Mouse (Mus musculus): ENCODE measurements around the gene Gemin7. TPM values are rescaled to one million over a fixed set of nuclear protein-coding genes. Genes with fewer than 3 reads are reported as not detected.

The Gemin7 gene
- polyA plus RNA-seq, 1 experiment from 2014 or later, result 152 TPM

- ATAC-seq (ENCODE audit: low FRiP score, low read depth), result no peak
- no peaks in the 10 kb centered on the region for H3K36me3 ChIP-seq
- peak overlapping the region; percentile 28; the same call in 1 of the 2 replicates for H3K27ac ChIP-seq (replicated peaks)
- H3K9ac ChIP-seq, result no peak overlapping the region
- H3K4me1 ChIP-seq (replicated peaks), result peaks cover 19% of the 10 kb centered on the region
- no peaks in the 10 kb centered on the region for H3K9me3 ChIP-seq
- no peak overlapping the region for H3K4me2 ChIP-seq
- WGBS, result 79% methylated on average over 2 of the region's 2 CpGs
- no peaks in the 10 kb centered on the region for H3K27me3 ChIP-seq
- H3K4me3 ChIP-seq, result no peak overlapping the region
Observed at GRCm38 (mm10) chr7:19540771-19541566, 36.4 kb downstream of the Gemin7 start.

DNA sequence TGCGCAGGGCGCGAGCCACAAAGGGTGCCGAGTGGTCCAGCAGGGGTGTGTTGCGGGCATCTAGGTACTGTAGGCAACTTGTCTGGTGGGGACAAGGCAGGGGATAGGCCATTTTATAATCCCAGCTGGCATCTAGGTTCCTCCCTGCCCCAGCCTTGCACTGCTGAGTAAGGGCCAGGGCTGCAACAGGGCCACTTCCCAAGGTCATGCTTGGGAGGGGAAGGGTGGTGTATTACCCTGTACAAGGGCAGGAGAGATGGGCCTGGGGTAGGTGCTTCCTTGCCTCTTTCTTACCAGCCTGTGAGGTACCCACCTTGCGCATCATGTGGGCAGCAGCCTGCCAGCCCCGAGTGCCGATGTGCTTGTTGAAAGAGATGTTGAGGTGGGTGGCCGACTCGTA is 42.7 kb downstream of the Gemin7 start:
- 93% methylated on average over 10 of the region's 10 CpGs for WGBS
- H3K36me3 ChIP-seq, result peaks cover 25% of the 10 kb centered on the region

DNA sequence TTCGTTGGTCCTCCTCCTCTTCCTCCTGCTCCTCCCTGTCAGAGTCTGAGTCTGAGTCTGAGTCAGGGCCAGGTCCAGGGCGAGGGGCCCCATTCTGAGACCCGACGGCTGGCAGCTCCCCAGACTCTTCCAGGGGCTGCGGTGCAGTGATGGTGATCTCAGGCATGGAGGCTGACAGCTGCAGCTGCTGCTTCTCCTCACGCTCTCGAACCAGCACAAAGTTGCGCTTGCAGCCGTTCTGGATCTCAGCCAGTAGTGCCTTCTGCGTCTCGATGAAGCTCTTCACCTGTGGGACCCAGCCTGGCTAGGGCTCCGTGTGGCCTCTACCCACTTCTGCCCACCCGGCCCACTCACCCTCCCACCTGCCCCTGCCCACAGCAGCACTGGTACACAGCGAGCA is 45.2 kb downstream of the Gemin7 start:
- no peak for ATAC-seq (ENCODE audit: low FRiP score, low read depth)
- Histone ChIP-seq H3K4me1 (replicated peaks) (no peaks in the 10 kb centered on the region; the same call in 1 of the 2 replicates), H3K36me3 (peaks cover 30% of the 10 kb centered on the region), H3K27ac (replicated peaks) (no peak overlapping the region), H3K9ac (no peak overlapping the region), H3K9me3 (no peaks in the 10 kb centered on the region), H3K27me3 (no peaks in the 10 kb centered on the region), H3K4me3 (no peak overlapping the region), H3K4me2 (no peak overlapping the region)
- 76% methylated on average over 14 of the region's 14 CpGs for WGBS

More for the DNA sequence above, 42.7 kb downstream of the Gemin7 start:
- Histone ChIP-seq H3K4me3 (no peak overlapping the region), H3K9ac (no peak overlapping the region), H3K4me1 (replicated peaks) (no peaks in the 10 kb centered on the region; the same call in 1 of the 2 replicates), H3K27me3 (no peaks in the 10 kb centered on the region), H3K4me2 (no peak overlapping the region), H3K9me3 (no peaks in the 10 kb centered on the region), H3K27ac (replicated peaks) (no peak overlapping the region)
- ATAC-seq (ENCODE audit: low FRiP score, low read depth), result no peak

DNA sequence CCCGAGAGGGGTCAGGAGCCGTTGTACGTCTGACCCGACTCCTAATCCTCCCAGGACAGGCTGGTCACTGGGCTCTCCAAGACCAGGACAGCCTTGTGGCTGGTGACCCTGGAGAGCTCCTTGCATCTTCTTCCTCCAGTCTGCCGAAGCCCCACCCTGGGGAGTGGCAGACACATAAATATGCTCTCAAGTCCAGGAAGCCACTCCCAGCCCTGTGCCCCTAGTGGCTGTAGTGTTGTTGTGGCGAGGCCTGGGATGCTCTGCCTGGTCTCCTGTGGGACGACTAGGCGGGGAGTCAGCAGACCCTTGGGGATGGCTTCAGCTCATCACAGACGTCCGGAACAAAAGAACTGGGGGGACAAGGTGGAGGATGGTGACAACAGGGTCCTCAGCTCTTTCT is 46.3 kb downstream of the Gemin7 start:
- Histone ChIP-seq H3K9ac (no peak overlapping the region), H3K4me3 (no peak overlapping the region), H3K36me3 (peaks cover 30% of the 10 kb centered on the region), H3K27me3 (no peaks in the 10 kb centered on the region), H3K27ac (replicated peaks) (no peak overlapping the region), H3K9me3 (no peaks in the 10 kb centered on the region), H3K4me2 (no peak overlapping the region), H3K4me1 (replicated peaks) (no peaks in the 10 kb centered on the region; the same call in 1 of the 2 replicates)
- no peak for ATAC-seq (ENCODE audit: low FRiP score, low read depth)
- WGBS, result 80% methylated on average over 10 of the region's 10 CpGs

DNA sequence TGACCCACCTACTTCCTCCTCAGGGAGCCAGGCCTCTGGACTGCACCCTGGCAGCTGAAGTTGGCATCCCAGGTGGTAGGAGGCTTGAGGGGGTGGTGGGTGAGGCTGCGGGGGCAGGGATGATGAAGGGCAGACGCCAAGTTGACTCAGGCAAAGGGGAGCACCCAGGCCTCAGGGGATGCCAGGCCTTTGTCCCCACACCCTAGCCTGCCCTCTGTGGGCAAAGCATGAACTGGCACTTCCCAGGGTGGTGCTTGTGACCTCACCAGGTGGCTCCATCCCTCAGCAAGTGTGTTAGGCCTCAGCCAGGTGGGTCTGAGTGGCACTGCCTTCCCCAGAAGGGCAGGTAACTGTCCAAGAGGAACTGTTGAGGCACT is 52.3 kb downstream of the Gemin7 start:
- Histone ChIP-seq H3K9ac (no peak overlapping the region), H3K27ac (replicated peaks) (no peak overlapping the region), H3K4me2 (no peak overlapping the region), H3K4me1 (replicated peaks) (peaks cover 27% of the 10 kb centered on the region), H3K27me3 (peaks cover 47% of the 10 kb centered on the region), H3K4me3 (no peak overlapping the region), H3K9me3 (no peaks in the 10 kb centered on the region), H3K36me3 (0 out of 2 replicates have a peak, but pooled peaks cover 5% of the 10 kb centered on the region)
- WGBS, result 67% methylated on average over 2 of the region's 2 CpGs
- ATAC-seq (ENCODE audit: low FRiP score, low read depth), result no peak

DNA sequence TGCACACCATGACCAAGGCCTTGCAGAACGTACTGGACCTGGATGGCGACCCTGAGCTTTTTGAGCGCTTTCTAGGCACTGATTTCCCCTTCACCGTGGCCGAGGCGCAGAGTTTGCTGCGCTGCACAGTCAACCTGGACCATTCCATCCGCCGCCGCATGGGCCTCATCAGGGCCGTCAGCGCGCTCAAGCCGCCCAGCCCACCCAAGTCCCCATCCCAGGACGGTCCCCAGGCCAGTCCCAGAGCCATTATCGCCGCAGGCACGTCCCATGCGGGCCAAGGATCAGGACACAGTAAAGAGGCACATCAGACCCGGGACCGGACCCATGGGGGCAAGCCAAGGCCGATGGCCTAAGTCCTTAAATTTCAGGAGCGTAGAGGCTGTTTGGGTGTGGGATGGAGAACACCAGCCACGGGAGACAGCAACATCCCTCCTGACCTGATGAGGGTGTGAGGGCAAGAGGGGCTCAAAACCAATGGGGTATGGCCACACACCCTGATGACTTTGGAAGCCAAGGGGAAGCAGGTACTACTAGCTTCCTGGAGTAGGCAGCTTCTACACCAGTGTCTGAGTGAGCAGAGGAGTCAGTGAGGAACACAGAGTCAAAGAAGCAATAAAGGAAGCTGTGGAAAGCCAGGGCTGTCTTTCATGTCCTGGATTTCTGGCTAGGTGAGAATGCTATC is 52.8 kb downstream of the Gemin7 start:
- WGBS, result 15% methylated on average over 24 of the region's 24 CpGs
- Histone ChIP-seq H3K27me3 (peaks cover 52% of the 10 kb centered on the region), H3K9me3 (no peaks in the 10 kb centered on the region), H3K4me1 (replicated peaks) (peaks cover 32% of the 10 kb centered on the region), H3K4me2 (peak overlapping the region; percentile 81), H3K4me3 (peak overlapping the region; percentile 41), H3K27ac (replicated peaks) (no peak overlapping the region), H3K36me3 (0 out of 2 replicates have a peak, but pooled peaks cover 5% of the 10 kb centered on the region), H3K9ac (peak overlapping the region; percentile 43)
- peak; percentile 27 for ATAC-seq (ENCODE audit: low FRiP score, low read depth)

GRCm38 (mm10) chr7:19523757-19524419 is 53.5 kb downstream of the Gemin7 start:
- Histone ChIP-seq H3K27me3 (peaks cover 59% of the 10 kb centered on the region), H3K9me3 (no peaks in the 10 kb centered on the region), H3K4me1 (replicated peaks) (peaks cover 32% of the 10 kb centered on the region), H3K36me3 (0 out of 2 replicates have a peak, but pooled peaks cover 2% of the 10 kb centered on the region), H3K9ac (peak overlapping the region; percentile 43), H3K4me2 (peak overlapping the region; percentile 81), H3K4me3 (peak overlapping the region; percentile 41), H3K27ac (replicated peaks) (no peak overlapping the region)
- under 1% methylated on average over 64 of the region's 64 CpGs for WGBS
- peak; percentile 77 for ATAC-seq (ENCODE audit: low FRiP score, low read depth)

- Histone ChIP-seq H3K27ac (replicated peaks) (no peak overlapping the region), H3K27me3 (peaks cover 66% of the 10 kb centered on the region), H3K36me3 (no peaks in the 10 kb centered on the region), H3K9me3 (no peaks in the 10 kb centered on the region), H3K4me2 (peak overlapping the region; percentile 81), H3K9ac (peak overlapping the region; percentile 43; the same call in 1 of the 2 replicates), H3K4me3 (peak overlapping the region; percentile 41), H3K4me1 (replicated peaks) (peaks cover 32% of the 10 kb centered on the region)
- 11% methylated on average over 72 of the region's 72 CpGs for WGBS
- ATAC-seq (ENCODE audit: low FRiP score, low read depth), result no peak
Observed at GRCm38 (mm10) chr7:19523017-19523756, 54.2 kb downstream of the Gemin7 start.

DNA sequence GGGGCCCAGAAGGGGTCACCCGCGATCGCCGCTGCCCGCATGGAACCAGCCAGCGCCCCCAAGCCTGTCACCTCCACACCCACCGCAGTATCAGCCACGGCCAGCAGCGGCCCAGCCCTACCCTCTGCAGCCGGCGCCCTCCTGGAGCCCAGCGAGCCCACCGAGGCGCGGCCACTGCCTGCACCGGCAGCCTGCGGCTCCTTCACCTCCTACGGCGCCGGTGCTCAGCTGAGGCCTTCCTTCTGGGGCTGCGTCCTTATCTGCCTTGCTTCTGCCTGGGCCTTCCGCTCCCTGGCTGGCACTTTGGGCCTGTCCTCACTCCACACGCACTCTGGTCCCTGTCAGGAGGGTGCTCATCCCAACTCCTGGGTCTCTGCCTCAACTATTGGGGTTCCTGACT is 57.4 kb downstream of the Gemin7 start:
- Histone ChIP-seq H3K27ac (replicated peaks) (no peak overlapping the region), H3K27me3 (peaks cover 71% of the 10 kb centered on the region), H3K9ac (0 out of 2 replicates have a peak overlapping the region, but pooled peaks have one; percentile 23), H3K4me2 (peak overlapping the region; percentile 50), H3K9me3 (no peaks in the 10 kb centered on the region), H3K36me3 (no peaks in the 10 kb centered on the region), H3K4me3 (peak overlapping the region; percentile 25), H3K4me1 (replicated peaks) (peaks cover 37% of the 10 kb centered on the region)
- no peak for ATAC-seq (ENCODE audit: low FRiP score, low read depth)
- 7% methylated on average over 22 of the region's 23 CpGs for WGBS

DNA sequence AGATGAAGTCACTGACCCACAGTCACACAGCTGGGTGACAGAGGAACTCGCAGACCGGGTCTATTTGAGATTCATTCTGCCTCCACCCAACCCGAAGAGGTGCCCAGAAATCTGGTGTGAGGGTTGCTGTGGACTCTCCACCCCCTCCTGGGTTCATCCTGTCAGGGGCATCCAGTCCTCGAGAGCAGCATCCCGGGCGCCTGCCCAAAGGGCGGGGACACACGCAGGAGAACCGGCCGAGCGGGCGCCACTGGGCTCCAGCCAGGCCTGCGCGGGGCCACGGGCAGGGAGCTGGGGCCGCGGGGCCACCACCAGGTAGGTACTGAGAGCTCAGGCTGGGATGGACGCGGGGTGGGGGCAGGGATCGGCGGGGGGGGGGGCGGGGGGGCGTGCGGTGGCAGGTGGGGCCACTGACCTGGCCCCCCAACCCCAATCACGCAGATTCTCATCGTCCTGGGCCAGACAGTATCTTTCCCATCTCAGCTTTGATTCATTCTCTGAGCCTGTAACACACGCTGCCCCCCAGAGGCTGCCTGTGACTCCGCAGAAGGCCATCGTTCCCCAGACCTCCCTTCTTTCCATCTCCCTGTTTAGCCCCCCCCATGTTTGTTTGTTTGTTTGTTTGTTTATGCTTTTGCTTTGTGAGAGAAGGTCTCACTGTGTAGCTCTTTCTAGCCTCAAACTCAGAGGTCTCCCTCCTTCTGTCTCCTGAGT is 59.6 kb downstream of the Gemin7 start, which contains the start of gene Nkpd1:
Gene Nkpd1 (plus strand): TSS at position 187 of the 714 bp plus-strand sequence.
- WGBS, result 7% methylated on average over 19 of the region's 29 CpGs
- Histone ChIP-seq H3K9me3 (no peaks in the 10 kb centered on the region), H3K4me3 (peak within 1 kb of the TSS; percentile 21), H3K4me1 (replicated peaks) (peaks cover 15% of the 10 kb centered on the region), H3K9ac (peak within 1 kb of the TSS; percentile 37), H3K27me3 (peaks cover 51% of the 10 kb centered on the region), H3K27ac (replicated peaks) (no peak within 1 kb of the TSS), H3K36me3 (no peaks in the 10 kb centered on the region), H3K4me2 (peak within 1 kb of the TSS; percentile 57)
- no peak for ATAC-seq (ENCODE audit: low FRiP score, low read depth)
